In the genomic region with DNA sequence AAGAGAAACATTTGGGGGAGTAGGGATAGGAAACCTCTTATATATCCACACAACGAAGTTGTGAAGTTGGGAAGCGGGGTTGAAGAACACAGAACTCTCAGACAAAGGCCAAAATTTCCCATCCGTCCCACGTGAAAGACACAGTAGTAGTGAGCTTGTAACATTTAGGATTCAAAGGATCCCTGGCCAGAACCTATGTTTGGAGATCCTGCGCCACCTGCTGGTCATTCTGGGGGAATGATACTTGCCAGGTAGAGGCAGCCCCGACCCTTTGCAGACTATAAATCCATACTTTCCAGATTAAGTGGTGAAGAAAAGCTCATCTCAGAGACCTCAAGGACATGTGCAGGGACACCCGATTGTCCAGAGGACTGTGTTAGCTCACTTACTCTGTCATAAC, we compare ENCODE assay signal across 7 mouse cellular contexts. TPM values are rescaled to one million over a fixed set of nuclear protein-coding genes. Genes with fewer than 3 reads are reported as not detected.
A peak's percentile ranks its signal among the peaks of the same experiment; 100 is the strongest.
DNase-seq lines count a peak whose midpoint lies in the region; ATAC-seq and TF ChIP-seq lines count a peak whose summit lies in the region.

No protein-coding gene starts in this region.

- no peak for TF ChIP-seq POLR2A in spleen, adult 2 months (IDR thresholded peaks at IDR 0.05; ENCODE audit: low read depth, low read length)

- peak; percentile 54 for DNase-seq in adrenal gland, adult 8-10 months
- peak; percentile 89 for DNase-seq in embryo, embryonic 11 days
- peak; percentile 80 for DNase-seq in kidney, adult 11 months
- peak; percentile 60 to 66 for DNase-seq in left cerebral cortex, postnatal 36 days (ENCODE audit: low spot score in 2 of 2)
- DNase-seq in midbrain, embryonic 14.5 days = peak; percentile 91
- DNase-seq in spleen, adult 2 months (ENCODE audit: low read depth in 1 of 2, low spot score in 2 of 2) = peak in 1 of 2 experiments; percentile 39

- no peaks in the 10 kb centered on the region for H3K9me3 ChIP-seq in midbrain, embryonic 14.5 days (ENCODE audit: control insufficient read depth, low read length)

- intact Hi-C loops in left cerebral cortex, postnatal 36 days (cut with DNase I) = loop anchor here (2.0 to 5.0 kb wide), 3 partner anchors 125 to 280 kb away; no protein-coding TSS in a partner anchor

- H3K4me2 ChIP-seq in midbrain, embryonic 14.5 days (ENCODE audit: low read length) = no peak overlapping the region

- no peak overlapping the region for H3K9ac ChIP-seq in midbrain, embryonic 14.5 days (replicated peaks; ENCODE audit: low read length)

- H3K27me3 ChIP-seq in midbrain, embryonic 14.5 days (ENCODE audit: control insufficient read depth, insufficient read depth, low read length) = no peaks in the 10 kb centered on the region
- no peaks in the 10 kb centered on the region for H3K27me3 ChIP-seq in spleen, adult 2 months (ENCODE audit: control insufficient read depth, insufficient read depth, low read length)

- no peak overlapping the region for H3K4me3 ChIP-seq in midbrain, embryonic 14.5 days (replicated peaks; ENCODE audit: low read depth, low read length)
- H3K4me3 ChIP-seq in spleen, adult 2 months (ENCODE audit: extremely low read depth, insufficient read depth, insufficient read length) = no peak overlapping the region

- no peaks in the 10 kb centered on the region for H3K4me1 ChIP-seq in midbrain, embryonic 14.5 days (ENCODE audit: control insufficient read depth, insufficient read depth, low read length)
- H3K4me1 ChIP-seq in spleen, adult 2 months (ENCODE audit: control insufficient read depth, insufficient read depth, insufficient read length) = no peaks in the 10 kb centered on the region

- no peaks in the 10 kb centered on the region for H3K36me3 ChIP-seq in midbrain, embryonic 14.5 days (ENCODE audit: control insufficient read depth, insufficient read depth, low read length)
- peaks cover 3% of the 10 kb centered on the region for H3K36me3 ChIP-seq in spleen, adult 2 months (ENCODE audit: control insufficient read depth, insufficient read depth, low read length)

- peak; percentile 82 for ATAC-seq in granulocyte monocyte progenitor cell, adult 5-6 weeks (replicated peaks; ENCODE audit: poor library complexity, severe bottlenecking)
- peak; percentile 85; the same call in 1 of the 2 replicates for ATAC-seq in midbrain, embryonic 14.5 days (ENCODE audit: low FRiP score, low TSS enrichment)

- peak; percentile 52; the same call in 1 of the 2 replicates for TF ChIP-seq CTCF in spleen, adult 2 months (IDR thresholded peaks at IDR 0.05; ENCODE audit: extremely low read depth, insufficient read depth, insufficient read length, insufficient replicate concordance)

- H3K27ac ChIP-seq in midbrain, embryonic 14.5 days (replicated peaks; ENCODE audit: low read depth, low read length) = no peak overlapping the region
- H3K27ac ChIP-seq in spleen, adult 2 months (ENCODE audit: insufficient read depth, low read length) = no peak overlapping the region

- WGBS in midbrain, embryonic 14.5 days = 11% methylated on average over 7 of the region's 7 CpGs
- 27% methylated on average over 7 of the region's 7 CpGs for WGBS in spleen, adult 2 months

RNA-seq across cellular contexts. Expression of a gene that starts 14.1 kb away (rescaled TPM):
- 10 to 100 TPM; 29.4 to 56.4 (median 41.4) TPM for total RNA-seq in adrenal gland, adult 8-10 months (2022)
- total RNA-seq in granulocyte monocyte progenitor cell, adult 5-6 weeks (2014; fragmentation: Nextera tagmentation) = 1.4 and 9.0 TPM in 2 replicates
- total RNA-seq in granulocyte monocyte progenitor cell, adult 5-6 weeks (2017) = 3.1 and 4.3 TPM in 2 replicates
- total RNA-seq in left cerebral cortex, postnatal 36 days (2021) = 1 to 10 TPM; 4.4 to 9.9 TPM
- polyA plus RNA-seq in midbrain, embryonic 14.5 days (2014; fragmentation: Nextera tagmentation; extraction: Ambion mirVana) = 4.0 and 6.4 TPM in 2 replicates
- 4.7 and 5.0 TPM in 2 replicates for polyA plus RNA-seq in spleen, adult 2 months (2012; rRNA removed)

RNA-seq across cellular contexts. Expression of a gene that starts 42.5 kb away (rescaled TPM):
- total RNA-seq in adrenal gland, adult 8-10 months (2022) = 1 to 10 TPM in 1 of 4 experiments, under 1 TPM in 3; 0.59 to 2.6 (median 0.85) TPM
- 2.4 and 2.8 TPM in 2 replicates for total RNA-seq in granulocyte monocyte progenitor cell, adult 5-6 weeks (2014; fragmentation: Nextera tagmentation)
- 5.3 and 5.8 TPM in 2 replicates for total RNA-seq in granulocyte monocyte progenitor cell, adult 5-6 weeks (2017)
- total RNA-seq in left cerebral cortex, postnatal 36 days (2021) = 10 to 100 TPM; 74.9 to 81.2 TPM
- polyA plus RNA-seq in midbrain, embryonic 14.5 days (2014; fragmentation: Nextera tagmentation; extraction: Ambion mirVana) = 8.7 and 8.8 TPM in 2 replicates
- polyA plus RNA-seq in spleen, adult 2 months (2012; rRNA removed) = 1.7 and 1.9 TPM in 2 replicates

Comparison
In these comparisons a context has a peak if more than half of its experiments do, and no peak if none do; other contexts are left out.
1. RNA of a gene that starts 42.5 kb away (total RNA-seq): 74.9 to 81.2 TPM in left cerebral cortex, postnatal 36 days; 2.4 to 5.8 TPM in granulocyte monocyte progenitor cell, adult 5-6 weeks and 0.59 to 2.6 TPM in adrenal gland, adult 8-10 months; every median in the first group is over 10 times any median in the second.